Mouse (Mus musculus) thymus, postnatal 0 days (tissue): Measurements from ENCODE around the gene Cables2. TPM values are rescaled to one million over a fixed set of nuclear protein-coding genes. Genes with fewer than 3 reads are reported as not detected.
A peak's percentile ranks its signal among the peaks of the same experiment; 100 is the strongest.

Experiments
- DNase-seq: peaks from one replicate; pipeline ENCODE4 v3.0.0-alpha.2; 2015; ENCODE audit warnings: low spot score
- polyA plus RNA-seq: library from polyadenylated mRNA; unstranded; fragments of >200 nt; fragmentation: Nextera tagmentation; extraction: Ambion mirVana; gene quantifications from 2 replicates; pipeline ENCODE4 v1.2.1, GENCODE M21; 2015

Cables2 gene
- polyA plus RNA-seq, 1 experiment from 2014 or later: 7.1 TPM

DNA sequence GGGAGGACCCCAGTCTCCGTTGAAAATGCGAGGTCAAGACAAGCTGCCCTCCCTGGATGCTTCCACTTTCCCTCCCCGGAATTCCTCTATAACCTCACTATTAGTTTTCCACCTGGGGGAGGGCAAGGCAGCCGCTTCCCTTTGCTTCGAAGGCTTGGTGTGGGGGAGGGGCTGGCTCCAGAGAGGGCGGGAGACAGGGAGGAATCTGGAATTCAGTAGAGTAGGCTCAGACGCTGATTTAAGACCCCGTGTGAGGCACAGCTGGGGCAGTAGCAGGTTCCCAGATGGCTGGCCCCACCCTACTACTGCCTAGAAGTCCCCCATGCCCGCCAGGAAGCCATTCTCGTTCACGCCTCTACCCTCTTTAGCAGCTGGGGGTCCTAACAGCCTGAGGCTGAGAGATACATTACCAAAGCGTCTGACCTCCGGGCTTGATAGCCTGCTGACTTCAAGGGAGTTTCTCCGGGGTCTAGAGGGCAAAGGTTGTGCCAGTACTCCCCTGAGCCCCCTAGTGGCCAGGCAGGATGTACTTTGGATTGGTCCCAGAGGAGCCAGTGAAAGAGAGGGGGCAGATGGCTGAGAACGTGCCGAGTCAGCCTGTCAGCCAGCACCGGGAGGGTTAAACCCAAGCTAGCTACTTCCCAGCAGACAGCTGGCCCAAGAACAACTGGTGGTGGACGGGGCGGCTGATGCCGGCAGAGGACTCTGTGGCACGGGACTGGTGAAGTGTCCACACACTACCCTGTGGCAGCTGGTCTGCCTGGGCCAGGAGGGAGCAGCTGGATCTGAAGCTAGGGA lies 45.8 kb downstream of the Cables2 start:
- DNase-seq: peak; percentile 73

DNA sequence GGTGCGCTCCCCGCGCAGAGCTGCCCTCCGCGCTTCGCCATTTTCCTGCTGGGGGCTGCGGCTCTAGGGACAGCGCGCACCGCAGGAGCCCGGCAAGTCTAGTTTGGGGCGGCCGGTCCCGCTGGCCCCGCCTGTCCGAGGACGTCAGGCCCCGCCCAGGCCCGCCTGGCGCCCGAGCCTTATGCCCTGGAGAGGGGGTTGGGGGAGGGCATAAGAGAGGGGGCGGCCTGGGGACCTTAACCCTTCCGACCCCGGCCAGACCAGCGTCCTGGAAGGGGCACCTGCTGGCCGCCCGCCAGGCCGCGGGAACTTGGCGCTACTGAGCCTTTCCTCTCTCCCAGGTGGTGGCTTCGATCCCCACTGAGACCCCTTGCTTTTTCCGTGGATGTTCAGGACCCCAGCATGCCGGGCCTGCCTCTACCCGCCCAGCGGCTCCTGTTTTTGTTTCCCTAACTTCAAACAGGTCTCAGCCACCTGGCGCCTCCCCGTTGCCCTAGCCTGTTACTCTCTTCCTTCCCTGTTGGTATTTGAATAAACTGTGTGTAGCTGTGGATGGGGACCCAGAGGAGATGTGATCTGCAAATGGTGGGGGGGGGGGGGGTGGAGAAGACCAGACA lies 47.4 kb downstream of the Cables2 start, which contains the start of gene Lama5:
TSS of gene Lama5 (minus strand) at position 98 of the 617 bp plus-strand sequence.
- peak; percentile 38 for DNase-seq

DNA sequence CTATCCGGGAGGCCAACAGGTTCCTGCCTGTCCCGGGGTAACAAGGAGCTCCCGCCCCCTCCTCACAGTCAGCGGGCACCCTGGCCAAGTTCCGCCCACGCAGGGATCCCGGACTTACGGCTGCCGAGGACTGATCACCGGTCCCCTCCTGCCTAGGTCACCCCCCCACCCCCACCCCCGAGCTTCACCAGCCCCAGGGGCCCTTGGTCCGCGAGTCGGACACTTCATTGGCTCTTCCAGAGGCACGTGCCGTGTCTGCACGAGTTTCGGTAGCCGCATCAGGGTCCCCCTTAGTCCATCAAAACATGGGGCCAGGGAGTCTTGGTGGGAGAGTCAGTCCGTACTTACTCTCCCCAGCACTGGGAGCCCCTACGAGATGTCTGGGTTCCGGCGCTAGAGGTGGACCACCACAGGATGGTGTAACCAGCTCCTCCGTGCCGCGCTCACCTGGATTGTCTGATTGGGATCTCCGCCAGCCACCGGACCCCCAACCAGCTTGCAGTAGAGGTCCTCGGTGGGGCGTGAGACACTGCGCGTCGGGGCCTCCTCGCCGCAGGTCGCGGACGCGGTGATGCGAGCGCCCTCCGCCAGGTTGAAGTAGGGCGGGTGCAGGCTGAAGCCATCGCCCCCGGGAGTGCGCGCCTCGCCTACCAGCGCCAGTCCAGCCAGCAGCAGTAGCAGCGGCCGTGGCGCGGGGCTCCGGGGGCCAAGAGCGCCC lies 48.1 kb downstream of the Cables2 start:
- DNase-seq: peak; percentile 21

GRCm38 (mm10) chr2:180224647-180225043 lies 48.7 kb downstream of the Cables2 start:
- no peak for DNase-seq

DNA sequence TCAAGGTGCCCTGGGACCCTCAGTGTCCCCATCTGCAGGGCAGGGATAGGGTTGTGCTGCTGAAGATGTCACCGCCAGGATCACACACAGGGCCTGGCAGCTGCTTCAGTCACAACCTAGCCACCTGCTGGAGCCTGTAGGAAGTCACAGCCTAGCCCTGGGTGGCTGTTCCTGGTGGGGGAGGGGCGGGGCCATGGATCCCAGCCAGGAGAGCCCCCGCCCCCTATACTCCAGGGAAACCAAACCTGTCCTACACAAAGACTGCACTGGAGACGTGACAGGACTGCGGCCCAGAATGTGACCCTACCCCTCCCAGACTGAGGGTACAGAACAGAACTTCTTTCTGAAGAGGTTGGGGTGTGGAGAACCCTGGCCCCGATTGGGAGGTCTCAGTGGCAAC lies 51.0 kb downstream of the Cables2 start:
- peak; percentile 20 for DNase-seq

DNA sequence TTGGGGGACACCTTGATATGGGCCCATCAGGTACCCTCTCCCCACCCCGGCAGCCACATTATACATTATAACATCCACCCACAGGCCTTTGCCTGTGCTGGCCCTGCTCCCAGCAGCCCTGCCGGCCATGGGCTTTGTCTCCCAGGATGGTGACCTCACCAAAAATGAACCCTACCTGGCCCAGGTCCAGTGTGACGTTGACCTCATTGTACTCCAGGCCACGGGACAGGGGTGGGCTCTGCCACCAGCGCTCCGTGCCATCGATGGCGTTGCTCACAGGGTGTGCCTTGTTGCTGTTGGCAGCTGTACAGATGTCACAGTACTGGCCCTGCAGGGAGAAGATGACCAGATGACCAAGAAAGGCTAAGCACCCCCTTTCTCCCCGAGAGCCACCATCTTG lies 52.2 kb downstream of the Cables2 start:
- DNase-seq: no peak

DNA sequence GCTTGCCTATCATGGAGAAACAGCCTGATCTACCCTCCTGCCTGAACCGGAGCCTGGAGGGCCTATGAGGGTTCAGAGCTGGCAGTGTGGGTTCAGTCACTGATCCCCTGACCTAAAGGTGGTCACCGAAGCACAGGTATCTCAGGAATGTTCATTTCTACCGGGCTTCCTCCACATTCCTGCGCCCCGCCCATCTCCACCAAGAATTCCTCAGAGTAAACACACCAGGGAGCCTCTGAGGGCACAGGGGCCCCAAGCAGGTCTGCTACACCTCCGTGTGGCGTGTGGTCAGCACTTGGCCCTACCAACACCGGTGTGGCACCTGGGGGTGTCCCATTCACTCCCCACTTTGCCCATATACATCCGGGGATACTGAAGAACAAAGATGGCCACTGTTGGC lies 53.1 kb downstream of the Cables2 start:
- no peak for DNase-seq

DNA sequence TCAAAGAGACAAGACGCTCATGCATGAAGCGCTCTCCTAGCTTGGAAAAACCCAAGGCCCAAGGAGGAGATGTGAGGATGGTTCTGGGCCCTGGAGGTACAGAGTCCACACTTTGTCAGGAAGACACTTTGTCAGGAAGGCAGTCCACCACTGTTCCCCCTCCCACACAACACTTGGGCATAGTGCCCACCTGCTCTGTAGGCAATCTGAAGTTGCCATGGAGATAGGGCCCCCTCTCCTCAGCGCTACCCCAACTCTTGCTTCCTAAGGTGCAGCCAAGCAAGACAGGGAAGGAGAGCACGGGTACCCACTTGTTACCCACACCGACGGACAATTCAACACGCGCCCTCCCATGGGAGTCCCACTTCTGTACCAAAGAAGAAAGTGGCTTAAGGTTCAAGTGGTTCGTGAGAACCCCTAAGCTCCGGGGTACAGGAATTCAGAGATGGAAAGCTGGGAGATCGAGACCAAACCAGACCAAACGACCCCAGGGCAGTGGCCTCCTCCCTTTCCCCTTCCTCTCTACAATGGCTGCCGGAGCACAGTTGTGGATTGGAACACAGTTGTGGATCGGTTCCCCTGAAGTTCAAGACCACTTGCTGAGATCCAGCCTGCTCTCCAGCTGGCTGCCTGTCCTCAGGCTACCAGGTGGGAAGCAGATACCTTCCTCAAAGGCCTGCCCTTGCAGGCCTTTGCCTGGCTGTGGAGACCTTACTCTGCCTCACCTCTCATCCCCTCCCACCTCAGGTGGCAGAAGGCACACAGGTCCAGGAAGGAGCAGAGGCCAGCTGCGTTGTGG lies 54.0 kb downstream of the Cables2 start:
- no peak for DNase-seq

DNA sequence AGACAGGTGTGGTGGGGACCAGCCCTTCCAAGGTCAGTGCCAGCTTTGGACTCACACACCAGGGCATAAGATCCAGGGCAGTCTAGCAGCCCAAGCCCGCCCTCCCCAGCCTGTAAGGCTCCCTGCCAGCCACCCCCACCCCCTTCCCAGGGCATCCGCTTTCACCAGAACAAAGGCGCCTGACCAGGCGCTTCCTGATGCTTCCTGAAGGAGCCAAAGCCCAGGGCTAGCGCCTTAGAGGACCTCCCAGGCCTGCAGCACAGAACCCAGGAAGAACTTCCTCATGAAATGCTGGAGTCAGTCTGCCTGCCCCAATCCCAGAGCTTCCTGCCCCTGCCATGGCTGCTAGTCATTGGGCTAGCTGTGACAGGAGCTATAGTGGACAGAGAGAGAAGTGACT lies 54.6 kb downstream of the Cables2 start:
- no peak for DNase-seq

DNA sequence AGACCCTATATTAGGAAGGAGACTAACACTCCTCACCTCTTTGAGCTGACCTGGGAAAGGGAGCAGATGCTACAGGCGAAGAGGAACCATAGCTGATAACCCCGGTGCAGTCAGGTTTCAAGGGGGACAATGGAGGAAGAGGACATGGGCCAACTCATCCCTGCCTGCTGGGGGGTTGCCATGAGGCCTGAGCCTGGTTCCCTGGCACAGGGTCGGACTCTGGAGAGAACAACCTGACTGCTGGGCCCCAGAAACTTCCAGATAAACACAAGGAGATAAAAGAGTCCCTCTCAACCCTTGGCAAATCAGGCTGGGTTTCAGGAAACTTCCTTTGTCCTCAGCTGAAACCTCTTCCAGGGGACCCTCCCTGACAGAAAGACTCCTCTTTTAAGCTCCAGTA lies 55.1 kb downstream of the Cables2 start:
- no peak for DNase-seq

DNA sequence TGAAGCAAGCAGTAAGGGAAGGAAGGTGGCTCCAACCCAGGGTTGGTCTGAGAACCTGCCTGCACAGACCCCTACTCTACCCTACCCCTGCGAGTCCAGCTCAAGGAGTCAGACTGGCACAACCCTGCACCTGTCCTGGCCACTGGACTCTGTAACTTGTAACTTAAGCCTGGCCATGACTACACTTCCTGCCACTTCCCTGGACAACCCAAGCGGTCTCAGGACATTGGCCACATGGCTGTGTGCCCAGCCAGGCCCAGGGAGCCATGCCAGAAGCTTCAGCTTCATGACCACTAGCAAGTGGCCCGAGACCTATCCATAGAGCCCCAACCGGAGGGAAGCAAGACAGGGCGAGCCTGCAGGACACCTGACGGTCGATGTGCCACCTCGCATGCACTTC lies 55.7 kb downstream of the Cables2 start:
- no peak for DNase-seq

DNA sequence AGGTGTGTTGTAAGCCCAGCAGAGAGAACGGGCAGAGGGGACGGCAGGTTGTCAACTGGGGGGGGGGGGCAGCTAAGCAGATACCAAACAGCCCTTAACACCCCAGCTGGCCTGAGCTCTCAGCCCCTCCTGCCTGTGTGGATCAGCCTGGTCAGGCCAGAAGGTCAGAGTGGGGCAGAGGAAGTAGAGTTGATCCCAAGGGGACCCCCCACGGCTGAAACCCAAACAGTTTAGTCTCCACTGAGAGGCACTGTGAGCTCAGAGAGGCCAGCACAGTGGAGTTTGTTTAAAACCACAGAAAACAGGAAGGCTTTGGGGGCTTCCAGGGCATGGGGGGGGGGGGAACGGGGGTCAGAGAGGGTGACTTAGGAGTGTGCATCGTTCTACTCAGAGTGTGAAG lies 56.4 kb downstream of the Cables2 start:
- DNase-seq: no peak

DNA sequence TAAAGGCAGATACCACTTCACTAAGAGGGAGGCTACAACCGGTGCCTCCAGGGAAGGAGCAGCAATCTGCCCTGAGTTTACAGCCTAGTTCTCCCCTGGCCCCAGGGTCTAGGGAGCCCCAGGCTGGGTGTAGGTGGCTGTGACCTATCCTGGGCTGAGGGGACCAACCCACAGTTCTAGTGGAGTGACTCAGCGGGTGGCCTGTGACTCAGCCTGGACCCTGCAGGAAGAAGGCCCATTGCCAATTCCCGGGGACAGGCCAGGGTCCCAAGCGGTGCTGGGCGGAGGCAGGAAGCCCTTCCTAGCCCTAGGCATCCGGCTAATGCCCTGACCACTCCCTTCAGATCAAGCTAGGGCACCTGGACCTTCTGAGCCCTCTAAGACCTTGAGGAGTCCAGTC lies 57.3 kb downstream of the Cables2 start:
- DNase-seq: no peak

- DNase-seq: no peak
These were observed 58.3 kb downstream of the Cables2 start for GRCm38 (mm10) chr2:180215011-180215461.

- no peak for DNase-seq
These were observed 58.8 kb downstream of the Cables2 start for GRCm38 (mm10) chr2:180214352-180214978.

DNA sequence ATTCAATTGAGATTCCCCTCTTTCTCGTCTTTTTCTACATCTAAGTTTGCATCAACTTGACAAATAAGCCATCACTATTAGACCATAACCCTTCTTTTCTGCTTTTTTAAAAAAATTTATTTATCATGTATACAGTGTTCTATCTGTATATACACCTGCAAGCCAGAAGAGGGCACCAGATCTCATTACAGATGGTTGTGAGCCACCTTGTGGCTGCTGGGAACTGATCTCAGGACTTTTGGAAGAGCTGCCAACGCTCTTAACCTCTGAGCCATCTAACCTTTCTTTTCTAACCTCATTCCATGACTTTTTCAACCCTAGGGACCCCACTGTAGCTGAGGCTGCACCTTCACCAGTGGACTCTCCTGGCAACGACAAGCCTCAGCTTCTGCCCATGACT lies 61.0 kb downstream of the Cables2 start:
- no peak for DNase-seq

DNA sequence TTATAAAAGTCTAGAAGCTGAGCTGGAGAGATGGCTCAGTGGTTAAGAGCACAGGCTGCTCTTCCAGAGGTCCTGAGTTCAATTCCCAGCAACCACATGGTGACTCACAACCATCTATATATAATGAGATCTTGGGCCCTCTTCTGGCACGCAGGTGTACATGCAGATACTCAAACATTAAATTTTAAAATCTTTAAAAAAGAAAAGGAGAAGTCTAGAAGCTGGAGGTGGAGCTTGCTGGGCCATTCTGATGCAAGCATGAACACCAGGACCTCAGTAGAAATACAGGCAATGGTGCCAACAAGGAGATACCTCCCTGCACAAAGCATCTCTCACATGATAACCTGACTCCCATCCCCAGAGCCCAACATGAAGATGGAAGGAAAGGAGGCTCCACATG lies 64.3 kb downstream of the Cables2 start:
- no peak for DNase-seq
